Mouse (Mus musculus) brain, embryonic 14.5 days (tissue): ENCODE data around the gene Atp1b2.

Experiments
- CTCF ChIP-seq: fragments of 200-500 bp; IDR thresholded peaks from 2 replicates; pipeline ENCODE4 v1.5.1; 2012; ENCODE audit warnings: inconsistent platforms, mild to moderate bottlenecking, moderate library complexity, borderline replicate concordance; ENCODE audit not compliant: insufficient read depth, insufficient read length; ENCODE audit errors: extremely low read depth
- POLR2A ChIP-seq: fragments of 200-500 bp; IDR thresholded peaks from 2 replicates; pipeline ENCODE4 v1.6.1; 2012; ENCODE audit warnings: mild to moderate bottlenecking, inconsistent platforms, borderline replicate concordance; ENCODE audit not compliant: poor library complexity, insufficient read depth, insufficient read length, severe bottlenecking; ENCODE audit errors: extremely low read depth

DNA sequence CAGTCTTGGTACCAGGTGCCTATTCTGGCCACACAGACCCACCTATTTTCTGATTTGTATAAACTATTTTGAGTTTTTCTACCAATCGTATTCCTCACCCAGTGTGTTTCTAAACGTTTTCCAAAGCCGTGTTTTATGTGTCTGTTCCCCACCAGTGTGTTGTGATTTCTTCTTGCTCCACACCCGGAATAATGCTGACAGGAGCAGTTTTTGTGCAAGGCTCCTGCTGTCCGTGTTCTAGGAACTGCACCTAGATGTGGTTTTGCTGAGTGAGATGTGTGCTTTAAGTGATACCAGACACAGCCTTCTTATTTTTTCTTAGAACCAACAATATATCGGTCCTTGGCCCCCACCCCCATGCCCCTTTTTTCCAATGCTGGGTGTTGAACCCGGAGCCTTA lies 21.7 kb downstream of the Atp1b2 start:
- no peak for TF ChIP-seq POLR2A
- TF ChIP-seq CTCF: no peak
